Mouse (Mus musculus): ENCODE data around the gene Snx17.

DNA sequence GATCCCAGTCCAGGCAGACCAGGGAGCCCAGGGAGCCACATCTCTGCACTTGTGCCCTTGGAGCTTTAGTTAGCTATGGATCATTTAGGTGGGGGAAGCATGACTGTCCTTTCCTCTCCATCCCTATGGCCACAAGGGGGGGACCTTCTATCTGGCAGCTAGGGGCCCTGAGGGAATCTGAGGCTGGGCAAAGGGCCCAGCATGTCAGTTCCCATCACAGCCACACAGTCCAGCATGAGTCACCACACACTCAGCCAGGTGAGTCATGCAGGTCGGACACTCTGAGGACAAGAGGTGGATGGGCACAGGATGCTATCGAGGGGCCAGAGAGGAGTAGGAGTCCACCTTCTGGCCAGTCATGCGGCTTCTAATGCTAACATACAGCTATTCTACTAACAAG, 41.3 kb upstream of the Snx17 start:
- TF ChIP-seq GATA1 (IDR thresholded peaks at IDR 0.05; ENCODE audit: low read length) (no peak), TAL1 (IDR thresholded peaks at IDR 0.05; ENCODE audit: low read length) (no peak)

All from erythroblast, embryonic 14.5 days (primary cell).